Mouse (Mus musculus) frontal cortex, postnatal 36 days (tissue): ENCODE results near the gene Hoxa10.

Experiments used
- DNase-seq, 2 experiments: peaks; one replicate each; pipeline ENCODE4 v3.0.0; 2022; ENCODE audit warnings: low spot score in 2 of 2

Gene Hoxa10

DNA sequence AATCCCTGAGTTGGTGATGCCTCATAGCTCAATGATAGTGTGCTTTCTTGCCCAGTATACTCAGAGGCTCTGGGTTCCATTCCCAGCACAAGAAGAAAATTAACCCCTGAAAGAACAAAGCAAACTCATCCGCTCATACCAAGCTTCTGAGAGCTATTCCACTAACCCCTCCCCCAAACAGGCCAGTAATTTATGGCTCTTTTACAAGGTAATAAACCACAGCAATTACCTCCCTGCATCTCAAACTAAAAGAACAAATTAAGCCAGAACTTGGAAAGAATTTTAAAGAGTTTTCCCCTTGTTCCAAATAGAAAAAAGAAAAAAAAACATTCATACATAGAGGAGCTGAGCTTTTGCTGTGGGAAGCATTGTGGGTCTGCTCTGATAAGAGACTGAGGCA is 57.9 kb downstream of the Hoxa10 start:
- DNase-seq: no peak

DNA sequence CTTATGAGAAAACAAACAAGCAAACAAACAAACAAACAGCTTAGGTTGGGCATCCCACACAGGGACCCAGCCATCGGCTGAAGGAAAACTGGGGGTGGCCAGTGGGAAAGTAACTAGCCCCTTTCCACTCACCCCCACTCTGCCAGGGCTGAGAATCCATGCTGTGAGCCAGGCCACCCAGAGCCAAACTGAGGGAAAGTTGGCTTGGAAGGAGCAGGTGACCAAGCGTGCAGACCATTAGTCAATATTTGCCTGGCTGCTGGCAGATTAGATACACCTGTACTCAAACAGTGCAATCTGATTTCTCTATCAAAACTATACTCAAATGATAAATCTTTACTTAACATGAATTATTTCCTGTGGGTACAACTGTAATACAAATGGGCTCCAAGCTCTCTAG is 58.6 kb downstream of the Hoxa10 start:
- no peak for DNase-seq
